22 mouse cellular contexts compared by ENCODE assay signal in genomic region chr3:154594156-154594555, GRCm38 (mm10).
"Had no signal": no experiment of that assay in that cellular context is flagged by ENCODE, and none has a peak within 500 bp of the region (broad histone marks: within the 10 kb centered on the region; RNA-seq: fewer than 3 reads in every experiment).

No protein-coding gene starts in this region.

- H3K9ac ChIP-seq: limb, embryonic 12.5 days; limb, embryonic 15.5 days; liver, embryonic 14.5 days; liver, postnatal 0 days; lung, embryonic 14.5 days; midbrain, embryonic 12.5 days; neural tube, embryonic 13.5 days; stomach, embryonic 15.5 days had no signal

- DNase-seq: layer of hippocampus, adult 9-11 months; layer of hippocampus, postnatal 36 days; liver, postnatal 0 days; lung, embryonic 14.5 days; retina, postnatal 1 day; right cerebral cortex, postnatal 25 days; spleen, adult 18-20 months; thymus, postnatal 25 days had no signal

- H3K9me3 ChIP-seq: limb, embryonic 12.5 days; limb, embryonic 15.5 days; midbrain, embryonic 12.5 days; neural tube, embryonic 13.5 days; stomach, embryonic 15.5 days had no signal

- ATAC-seq: intestine, embryonic 16.5 days; liver, postnatal 0 days; lung, postnatal 0 days; midbrain, embryonic 16.5 days had no signal

- H3K27me3 ChIP-seq: limb, embryonic 12.5 days; limb, embryonic 15.5 days; midbrain, embryonic 12.5 days; neural tube, embryonic 13.5 days; stomach, embryonic 15.5 days had no signal

- H3K27ac ChIP-seq: layer of hippocampus, adult 2 months; left cerebral cortex, adult 2 months; limb, embryonic 12.5 days; limb, embryonic 15.5 days; liver, embryonic 14.5 days; macrophage; midbrain, embryonic 12.5 days; neural tube, embryonic 13.5 days; stomach, embryonic 15.5 days had no signal

- H3K4me2 ChIP-seq: limb, embryonic 12.5 days; limb, embryonic 15.5 days; liver, embryonic 11.5 days; lung, embryonic 14.5 days; midbrain, embryonic 12.5 days; neural tube, embryonic 13.5 days; stomach, embryonic 15.5 days had no signal

- H3K4me3 ChIP-seq: layer of hippocampus, adult 2 months; left cerebral cortex, adult 2 months; limb, embryonic 12.5 days; limb, embryonic 15.5 days; midbrain, embryonic 12.5 days; myocyte; neural tube, embryonic 13.5 days; stomach, embryonic 15.5 days had no signal
